Mouse (Mus musculus) forebrain, postnatal 0 days (tissue): ENCODE data around the gene Rapgef2. TPM values are rescaled to one million over a fixed set of nuclear protein-coding genes. Genes with fewer than 3 reads are reported as not detected.
A peak's percentile ranks its signal among the peaks of the same experiment; 100 is the strongest.

Source experiments
- ATAC-seq: fragments of 200-750 bp; cut with Nextera tagmentation; 2 replicates; pipeline ENCODE4 v1.8.0; 2017; ENCODE audit warnings: mild to moderate bottlenecking, moderate library complexity
- DNase-seq: peaks from one replicate; pipeline ENCODE4 v3.0.0-alpha.2; 2015
- H3K27ac ChIP-seq: fragments of 300-500 bp; sonication (generic); 2 replicates; pipeline ENCODE4 v1.5.1; 2014; ENCODE audit warnings: low read depth, mild to moderate bottlenecking, antibody characterized with exemption, low read length, moderate library complexity, mixed read lengths
- H3K27me3 ChIP-seq: fragments of 300-500 bp; sonication (generic); 2 replicates; pipeline ENCODE4 v1.6.1; 2014; ENCODE audit warnings: mild to moderate bottlenecking, low read length, mixed read lengths; ENCODE audit not compliant: insufficient read depth
- H3K36me3 ChIP-seq: fragments of 300-500 bp; sonication (generic); 2 replicates; pipeline ENCODE4 v1.6.1; 2014; ENCODE audit warnings: mild to moderate bottlenecking, moderate library complexity; ENCODE audit not compliant: insufficient read depth
- H3K4me1 ChIP-seq: fragments of 300-500 bp; sonication (generic); 2 replicates; pipeline ENCODE4 v1.6.1; 2014; ENCODE audit warnings: antibody characterized with exemption; ENCODE audit not compliant: insufficient read depth
- H3K4me2 ChIP-seq: fragments of 300-500 bp; sonication (generic); 2 replicates; pipeline ENCODE4 v1.6.1; 2014; ENCODE audit warnings: low read depth, mild to moderate bottlenecking, moderate library complexity
- H3K4me3 ChIP-seq: fragments of 300-500 bp; sonication (generic); 2 replicates; pipeline ENCODE4 v1.5.1; 2014; ENCODE audit warnings: low read depth, low read length, mixed read lengths
- H3K9ac ChIP-seq: fragments of 300-500 bp; sonication (generic); 2 replicates; pipeline ENCODE4 v1.6.1; 2014; ENCODE audit warnings: mild to moderate bottlenecking
- H3K9me3 ChIP-seq: fragments of 300-500 bp; sonication (generic); 2 replicates; pipeline ENCODE4 v1.6.1; 2016; ENCODE audit warnings: low read length
- CTCF ChIP-seq: sonication (generic); IDR thresholded peaks from 2 replicates; pipeline ENCODE4 v1.5.1; 2016; ENCODE audit warnings: antibody characterized with exemption, control low read depth, low read depth
- WGBS: fragments of 180-500 bp; shearing (Covaris S2); extraction: QIAGEN DNeasy Blood & Tissue Kit; methylation state at CpG from one replicate; pipeline ENCODE4 v1.1.7; 2014; 5-methylcytosine and 5-hydroxymethylcytosine counted together
- polyA plus RNA-seq: library from polyadenylated mRNA; unstranded; fragments of >200 nt; fragmentation: Nextera tagmentation; extraction: Ambion mirVana; gene quantifications from 2 replicates; pipeline ENCODE4 v1.2.1, GENCODE M21; 2015
- total RNA-seq: library from RNA; depleted of rRNA; stranded (reverse); fragments of >200 nt; gene quantifications from 2 replicates; pipeline ENCODE4 v1.2.3, GENCODE M21; 2014

Rapgef2 gene
- total and polyA plus RNA-seq, 2 experiments from 2014 or later, result 8.9 to 61.5 TPM

DNA sequence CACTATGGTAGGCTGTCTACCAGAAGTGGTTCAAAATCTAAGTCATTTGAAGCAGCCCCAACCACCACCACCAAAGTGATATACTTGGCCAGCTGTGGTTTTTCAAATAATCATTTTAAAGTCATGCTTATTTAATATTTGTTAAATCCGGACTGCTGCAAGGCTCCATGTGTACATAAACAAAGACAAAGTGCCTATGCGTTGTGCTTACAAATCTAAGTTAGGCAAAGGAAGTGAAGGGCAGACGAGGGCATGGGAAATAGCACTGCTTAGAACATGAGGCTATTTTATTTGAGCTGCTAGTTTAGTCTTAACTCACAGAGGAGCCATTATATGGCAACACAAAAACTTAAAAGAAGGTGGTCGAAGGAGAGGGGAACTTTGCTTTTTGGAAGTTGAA, 6.7 kb upstream of the Rapgef2 start:
- DNase-seq (no peak), ATAC-seq (no peak)
- WGBS, result 55% methylated on average over 4 of the region's 4 CpGs

DNA sequence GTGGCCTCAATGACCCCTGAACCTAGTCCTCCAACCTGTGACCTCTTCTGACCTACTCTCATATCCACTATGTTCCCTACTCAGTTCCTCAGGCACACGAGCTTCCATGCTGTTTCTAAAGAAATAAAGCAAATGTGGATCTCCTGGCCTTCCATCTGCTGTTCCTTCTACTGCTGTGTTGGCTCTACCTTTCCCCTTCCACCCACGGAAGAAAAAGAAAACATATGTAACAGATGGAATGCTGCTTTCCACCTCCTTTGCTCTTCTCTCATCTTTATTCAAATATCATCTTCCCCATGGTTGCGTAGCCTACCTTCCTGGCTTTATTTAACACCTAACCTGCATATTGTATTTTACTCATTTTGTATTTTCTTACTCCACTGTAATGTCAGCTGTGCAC, 2.7 kb upstream of the Rapgef2 start:
- 71% methylated on average over 3 of the region's 3 CpGs for WGBS
- no peaks in the 10 kb centered on the region for H3K27me3 ChIP-seq
- H3K36me3 ChIP-seq, result no peaks in the 10 kb centered on the region
- peaks cover 5% of the 10 kb centered on the region; the same call in 1 of the 2 replicates for H3K4me1 ChIP-seq
- ATAC-seq, result no peak
- H3K27ac ChIP-seq, result no peak overlapping the region
- H3K4me3 ChIP-seq, result no peak overlapping the region
- no peak overlapping the region for H3K9ac ChIP-seq
- no peak for DNase-seq
- no peak overlapping the region for H3K4me2 ChIP-seq
- TF ChIP-seq CTCF, result no peak
- no peaks in the 10 kb centered on the region for H3K9me3 ChIP-seq

More for the DNA sequence above, 6.7 kb upstream of the Rapgef2 start:
- Histone ChIP-seq H3K27me3 (no peaks in the 10 kb centered on the region), H3K4me2 (no peak overlapping the region), H3K4me3 (no peak overlapping the region), H3K4me1 (no peaks in the 10 kb centered on the region), H3K36me3 (no peaks in the 10 kb centered on the region), H3K9me3 (no peaks in the 10 kb centered on the region), H3K27ac (no peak overlapping the region), H3K9ac (no peak overlapping the region)
- no peak for TF ChIP-seq CTCF

DNA sequence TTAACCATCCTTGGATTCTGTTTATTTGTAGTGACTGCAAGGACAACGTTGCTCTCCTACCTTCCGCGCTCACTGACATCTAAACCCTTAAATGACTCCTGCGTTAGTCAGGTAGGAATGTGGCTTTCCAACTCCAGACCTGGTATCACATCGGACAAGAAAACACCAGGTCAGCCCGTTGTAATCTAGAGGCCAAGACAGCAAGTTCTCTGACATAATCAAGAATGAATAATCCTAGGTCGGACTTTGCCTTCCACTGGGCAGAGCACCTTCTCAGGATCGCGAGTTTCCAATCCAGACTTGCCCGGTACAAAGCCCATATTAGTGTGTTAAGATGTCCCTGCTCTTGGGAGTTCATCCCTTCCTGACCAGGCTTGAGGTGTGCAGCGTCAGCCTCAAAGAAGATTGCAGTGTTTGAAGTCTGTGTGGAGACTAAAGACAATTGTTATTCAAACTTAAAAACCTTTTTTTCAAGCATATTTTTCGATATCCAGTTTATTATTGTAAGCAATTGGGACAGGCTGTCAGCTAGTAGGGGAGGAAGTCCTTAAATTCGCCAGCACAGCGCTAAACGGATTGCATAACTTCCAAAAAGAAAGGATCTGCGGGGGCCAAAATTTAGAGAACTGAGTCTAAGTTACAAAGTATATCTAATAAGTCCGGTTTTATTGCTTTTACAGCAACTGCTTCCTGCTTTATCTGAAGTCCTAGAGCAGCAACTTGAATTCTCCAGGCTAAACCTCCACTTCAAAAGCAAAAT, 1.6 kb upstream of the Rapgef2 start:
- H3K27ac ChIP-seq, result peak overlapping the region; percentile 95
- H3K9ac ChIP-seq, result peak overlapping the region; percentile 83
- peak overlapping the region; percentile 90 for H3K4me2 ChIP-seq
- H3K4me1 ChIP-seq, result peaks cover 14% of the 10 kb centered on the region
- WGBS, result 16% methylated on average over 17 of the region's 17 CpGs
- peak overlapping the region; percentile 98 for H3K4me3 ChIP-seq
- H3K36me3 ChIP-seq, result no peaks in the 10 kb centered on the region
- no peak for ATAC-seq
- H3K9me3 ChIP-seq, result no peaks in the 10 kb centered on the region
- H3K27me3 ChIP-seq, result no peaks in the 10 kb centered on the region
- DNase-seq, result peak; percentile 19
- no peak for TF ChIP-seq CTCF

DNA sequence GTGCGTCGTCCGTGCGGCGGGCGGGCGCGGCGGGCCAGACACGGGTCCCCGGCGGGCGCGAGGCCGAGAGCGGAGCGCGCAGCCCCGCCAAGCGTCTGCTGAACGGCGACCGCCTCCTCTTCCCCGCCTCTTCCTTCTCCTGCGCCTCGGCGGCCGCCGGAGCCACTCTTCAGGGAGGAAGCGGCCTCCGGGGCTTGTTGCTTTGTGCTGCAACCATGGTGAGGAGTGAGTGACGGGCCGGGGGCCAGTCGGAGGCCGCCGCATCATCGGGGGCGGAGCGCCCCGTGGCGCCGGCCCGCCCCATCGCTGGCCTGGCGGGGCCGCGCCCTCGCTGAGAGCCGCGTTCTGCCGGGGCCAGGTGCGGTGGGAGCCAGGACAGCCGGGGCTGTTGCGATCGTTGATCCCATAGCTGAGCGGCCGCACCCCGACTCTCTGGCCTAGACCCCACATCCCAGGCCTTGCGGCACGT, 825 bp upstream of the Rapgef2 start:
- Histone ChIP-seq H3K27me3 (no peaks in the 10 kb centered on the region), H3K9me3 (no peaks in the 10 kb centered on the region), H3K4me1 (peaks cover 14% of the 10 kb centered on the region), H3K4me2 (peak overlapping the region; percentile 90), H3K4me3 (peak overlapping the region; percentile 98), H3K9ac (peak overlapping the region; percentile 83), H3K36me3 (no peaks in the 10 kb centered on the region), H3K27ac (peak overlapping the region; percentile 95)
- 6% methylated on average over 46 of the region's 60 CpGs for WGBS
- peak; percentile 98 for ATAC-seq
- peak; percentile 93 for DNase-seq
- no peak for TF ChIP-seq CTCF

DNA sequence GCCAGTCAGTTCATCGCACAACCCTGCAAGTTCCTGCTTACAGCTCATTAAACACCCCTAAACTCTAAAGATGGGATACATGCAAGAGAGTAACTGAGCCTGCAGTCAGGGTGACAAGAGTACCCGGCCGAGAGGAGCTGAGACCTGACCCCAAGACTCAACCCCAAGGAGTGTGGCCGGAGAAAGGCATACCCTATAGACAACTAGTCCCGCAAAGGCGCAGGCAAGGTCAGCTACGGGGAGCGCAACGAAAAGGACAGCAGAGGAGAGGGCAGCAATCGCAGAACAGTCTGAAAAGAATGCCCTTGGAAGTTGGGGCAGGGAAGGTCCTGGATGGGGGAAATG, 314 bp downstream of the Rapgef2 start:
- DNase-seq (peak; percentile 28), ATAC-seq (no peak)
- 3% methylated on average over 10 of the region's 10 CpGs for whole genome bisulfite sequencing

DNA sequence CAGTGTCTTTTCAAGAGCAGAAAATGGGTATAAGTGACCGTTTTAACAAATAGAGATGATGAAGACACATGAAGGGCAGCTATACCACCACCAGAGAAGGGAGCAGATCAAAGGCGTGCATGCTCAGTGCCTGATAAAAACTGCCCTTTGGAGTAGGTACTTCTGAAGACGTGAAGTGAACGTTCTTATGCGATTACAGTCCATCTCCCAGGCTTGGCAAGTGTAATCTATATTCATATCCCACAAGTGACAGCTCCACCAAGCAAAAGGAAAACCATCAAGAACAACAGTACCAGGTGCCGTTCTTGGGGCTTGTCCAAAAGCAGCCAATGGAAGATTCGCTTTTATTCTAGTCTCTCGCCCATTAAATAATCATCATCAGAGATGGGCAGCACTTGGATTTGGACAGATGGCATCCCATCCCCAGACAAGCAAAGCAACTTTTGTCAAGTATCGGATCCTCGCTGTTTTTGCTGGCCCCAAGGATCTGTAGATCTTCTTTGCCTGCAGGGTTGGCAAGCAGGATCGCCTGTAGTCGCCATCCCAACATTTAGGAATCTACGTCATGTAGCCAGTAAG, 1.1 kb downstream of the Rapgef2 start:
- H3K27me3 ChIP-seq, result no peaks in the 10 kb centered on the region
- peak overlapping the region; percentile 90 for H3K4me2 ChIP-seq
- no peak for TF ChIP-seq CTCF
- no peaks in the 10 kb centered on the region for H3K36me3 ChIP-seq
- H3K9me3 ChIP-seq, result no peaks in the 10 kb centered on the region
- WGBS, result 29% methylated on average over 13 of the region's 13 CpGs
- H3K9ac ChIP-seq, result peak overlapping the region; percentile 83; the same call in 1 of the 2 replicates
- peak overlapping the region; percentile 98 for H3K4me3 ChIP-seq
- DNase-seq (peak; percentile 39), ATAC-seq (no peak)
- peaks cover 14% of the 10 kb centered on the region for H3K4me1 ChIP-seq
- no peak overlapping the region for H3K27ac ChIP-seq

More for the DNA sequence above, 314 bp downstream of the Rapgef2 start:
- Histone ChIP-seq H3K27me3 (no peaks in the 10 kb centered on the region), H3K4me2 (peak overlapping the region; percentile 90), H3K9me3 (no peaks in the 10 kb centered on the region), H3K4me1 (peaks cover 14% of the 10 kb centered on the region), H3K4me3 (peak overlapping the region; percentile 98), H3K27ac (peak overlapping the region; percentile 95), H3K9ac (peak overlapping the region; percentile 83), H3K36me3 (no peaks in the 10 kb centered on the region)
- no peak for TF ChIP-seq CTCF

DNA sequence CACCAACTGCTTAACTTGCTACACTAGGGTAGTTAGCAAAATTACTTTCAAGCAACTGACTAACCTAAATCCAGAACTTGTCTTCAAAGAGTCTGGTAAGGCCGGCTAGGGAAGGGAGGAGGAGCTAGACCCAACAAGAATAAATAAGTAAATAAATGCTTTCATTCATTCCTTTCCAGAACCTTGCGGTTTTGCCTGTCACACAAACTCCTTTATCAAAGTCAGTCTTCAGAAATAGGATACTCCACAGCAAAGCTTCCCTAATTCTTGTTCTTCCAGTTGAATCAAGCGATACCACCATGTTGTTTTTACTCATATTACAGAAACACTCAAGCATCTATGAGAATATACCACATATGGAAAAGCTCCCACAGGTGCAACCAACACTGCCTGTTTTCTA, 2.3 kb downstream of the Rapgef2 start:
- Histone ChIP-seq H3K27me3 (no peaks in the 10 kb centered on the region), H3K36me3 (no peaks in the 10 kb centered on the region), H3K4me2 (peak overlapping the region; percentile 90; the same call in 1 of the 2 replicates), H3K9me3 (no peaks in the 10 kb centered on the region), H3K4me1 (peaks cover 14% of the 10 kb centered on the region), H3K27ac (no peak overlapping the region), H3K4me3 (0 out of 2 replicates have a peak overlapping the region, but pooled peaks have one; percentile 1), H3K9ac (no peak overlapping the region)
- no peak for DNase-seq
- ATAC-seq, result no peak
- no peak for TF ChIP-seq CTCF
- 65% methylated on average over 3 of the region's 3 CpGs for whole genome bisulfite sequencing
